Mouse (Mus musculus) layer of hippocampus, postnatal 36 days (tissue): Measurements from ENCODE around the gene Znrf3. TPM values are rescaled to one million over a fixed set of nuclear protein-coding genes. Genes with fewer than 3 reads are reported as not detected.

Experiments used
- total RNA-seq, 2 experiments: library from RNA; stranded (reverse); gene quantifications; 2 replicates each; pipeline ENCODE4 v1.2.3; 2021

Gene Znrf3
- total RNA-seq, 2 experiments from 2014 or later, result 19.1 to 20.7 TPM

Other genes starting within 250 kb of the Znrf3 start
- 10 to 100 TPM; 13.1 to 14.6 TPM for gene Kremen1, start 183.3 kb downstream of the Znrf3 start, total RNA-seq
- 100 to 1,000 TPM; 109 to 139 TPM for gene Xbp1, start 75.8 kb upstream of the Znrf3 start, total RNA-seq
- gene Ccdc117, start 97.3 kb upstream of the Znrf3 start, total RNA-seq, result 10 to 100 TPM; 18.0 to 19.1 TPM
- gene Ankrd36, start 124.8 kb upstream of the Znrf3 start, total RNA-seq, result not detected